Mouse (Mus musculus) left cerebral cortex, adult 11 months (tissue): ENCODE results near the gene Gm20816.
"Not testable (repeated sequence)": the region's sequence is repeated elsewhere in the genome, so short reads cannot be mapped to it uniquely, and the experiment has no call there.

ENCODE experiments used
- DNase-seq: peaks from one replicate; pipeline ENCODE4 v3.0.0; 2022; ENCODE audit warnings: low spot score

The Gm20816 gene

GRCm38 (mm10) chrY:68537655-68538054 is at the start of gene Gm20816:
Gene Gm20816, plus strand, starts transcription at chrY:68537955.
- DNase-seq = not testable (repeated sequence)
